Comparison of ENCODE assay signal across 26 mouse cellular contexts in the genomic region with DNA sequence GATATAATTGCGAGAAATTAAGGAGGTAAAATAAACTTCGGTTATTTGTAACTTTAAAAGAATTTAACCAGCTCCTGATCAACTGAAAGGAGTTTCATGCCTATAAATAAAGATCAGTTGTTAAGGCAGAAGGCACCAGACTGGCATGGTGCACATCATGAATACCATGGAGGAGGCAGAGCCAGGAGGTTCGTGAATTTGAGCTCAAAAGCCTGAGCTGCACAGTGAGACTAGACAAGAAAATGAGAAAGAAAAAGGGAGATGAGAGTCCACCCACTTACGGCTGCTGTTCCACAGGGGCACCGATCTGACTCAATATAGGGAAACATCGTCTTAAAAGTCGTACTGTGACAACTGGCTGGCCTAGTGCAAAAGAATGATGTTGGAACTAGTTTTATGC. TPM values are rescaled to one million over a fixed set of nuclear protein-coding genes. Genes with fewer than 3 reads are reported as not detected.
"Had no signal": no experiment of that assay in that cellular context is flagged by ENCODE, and none has a peak within 500 bp of the region (broad histone marks: within the 10 kb centered on the region; RNA-seq: fewer than 3 reads in every experiment).

No protein-coding gene starts in this region.

- H3K27ac ChIP-seq: midbrain, embryonic 10.5 days; midbrain, embryonic 12.5 days; neural tube, embryonic 13.5 days; neural tube, embryonic 15.5 days had no signal

- H3K36me3 ChIP-seq: midbrain, embryonic 10.5 days; midbrain, embryonic 12.5 days; neural tube, embryonic 13.5 days; neural tube, embryonic 15.5 days had no signal

- DNase-seq: lung, adult 18-20 months; lung, embryonic 14.5 days; lung, postnatal 10 days; lung, postnatal 4 days; midbrain, embryonic 14.5 days; retina, postnatal 1 day; right cerebral cortex, adult 18-20 months; right cerebral cortex, postnatal 25 days; right cerebral cortex, postnatal 4 days; spleen, adult 18-20 months; thymus, adult 18-20 months; thymus, postnatal 14 days had no signal

- ATAC-seq: midbrain, embryonic 16.5 days had no signal

- H3K4me2 ChIP-seq: lung, embryonic 14.5 days; midbrain, embryonic 12.5 days; neural tube, embryonic 13.5 days; neural tube, embryonic 15.5 days had no signal

- H3K9ac ChIP-seq: lung, embryonic 14.5 days; midbrain, embryonic 12.5 days; neural tube, embryonic 13.5 days; neural tube, embryonic 15.5 days had no signal

- H3K4me1 ChIP-seq: midbrain, embryonic 12.5 days; neural tube, embryonic 13.5 days; neural tube, embryonic 15.5 days had no signal

- H3K9me3 ChIP-seq: midbrain, embryonic 12.5 days; neural tube, embryonic 13.5 days; neural tube, embryonic 15.5 days had no signal

- H3K4me3 ChIP-seq: midbrain, embryonic 10.5 days; midbrain, embryonic 12.5 days; myocyte; neural tube, embryonic 13.5 days; neural tube, embryonic 15.5 days had no signal

- H3K27me3 ChIP-seq: midbrain, embryonic 12.5 days; neural tube, embryonic 13.5 days; neural tube, embryonic 15.5 days had no signal

RNA-seq across cellular contexts. Expression of a gene that starts 36.8 kb away (rescaled TPM):
- total RNA-seq: megakaryocyte, adult 5-6 weeks; megakaryocyte-erythroid progenitor cell, adult 5-6 weeks had no signal
- polyA plus RNA-seq: liver, embryonic 16.5 days; lung, embryonic 14.5 days; lung, embryonic 16.5 days; midbrain, embryonic 10.5 days; midbrain, embryonic 12.5 days; midbrain, embryonic 14.5 days; midbrain, embryonic 16.5 days; myocyte; neural tube, embryonic 11.5 days; neural tube, embryonic 13.5 days; neural tube, embryonic 15.5 days; small intestine, adult 2 months; stomach, embryonic 14.5 days; stomach, embryonic 16.5 days had no signal
